Mouse (Mus musculus): ENCODE data around the gene Tubb4b.

GRCm38 (mm10) chr2:25255284-25255779 lies 30.8 kb upstream of the Tubb4b start, which contains the start of gene Tmem203:
- peak; percentile 54 for TF ChIP-seq POLR2A (IDR thresholded peaks at IDR 0.05; ENCODE audit: low read depth, low read length)
- TF ChIP-seq CTCF (IDR thresholded peaks at IDR 0.05; ENCODE audit: borderline replicate concordance, insufficient read depth, low read length): no peak

All from embryonic fibroblast, embryonic 13.5 days (primary cell).